Mouse (Mus musculus): Measurements from ENCODE around the gene D5Ertd579e.

DNA sequence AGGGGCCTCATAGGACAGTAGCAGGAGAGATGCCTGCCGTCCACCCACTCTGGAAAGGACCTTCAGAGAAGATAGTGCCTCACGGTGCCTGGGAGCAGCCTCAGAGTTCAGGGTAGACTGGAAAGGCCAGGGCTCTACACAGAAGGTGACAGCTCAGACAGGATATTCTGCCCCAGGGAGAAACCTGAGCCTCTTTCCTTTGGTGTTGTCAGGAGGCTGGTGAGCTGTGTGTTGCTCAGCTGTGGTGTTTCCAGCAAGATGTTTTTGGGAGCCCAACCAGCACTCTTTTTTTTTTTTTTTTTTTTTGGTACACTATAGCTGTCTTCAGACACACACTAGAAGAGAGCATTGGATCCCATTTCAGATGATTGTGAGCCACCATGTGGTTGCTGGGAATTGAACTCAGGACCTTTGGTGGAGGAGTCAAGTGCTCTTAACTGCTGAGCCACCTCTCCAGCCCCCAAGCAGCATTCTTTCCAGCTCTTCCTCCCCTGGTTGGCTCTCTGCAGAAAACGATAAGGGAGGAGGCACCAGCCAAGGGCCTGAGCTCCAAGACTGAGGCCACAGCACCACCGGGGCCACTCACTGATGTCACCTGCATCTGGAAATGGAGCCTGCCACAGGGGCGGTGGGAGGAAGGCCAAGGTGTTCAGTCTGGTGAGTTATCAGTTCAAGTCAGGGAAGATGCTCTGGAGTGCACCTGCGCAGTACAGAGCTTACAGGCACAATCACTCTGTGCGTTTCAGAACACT lies 36.3 kb upstream of the D5Ertd579e start:
- TF ChIP-seq POLR2A (IDR thresholded peaks at IDR 0.05; ENCODE audit: insufficient read depth, low read depth, low read length): no peak
- no peak for TF ChIP-seq CTCF (IDR thresholded peaks at IDR 0.05; ENCODE audit: insufficient read depth, low read depth, low read length)
